Mouse (Mus musculus) cerebellum, adult 9-10 months (tissue): ENCODE results near the gene P2ry10.
"Not testable (repeated sequence)": the region's sequence is repeated elsewhere in the genome, so short reads cannot be mapped to it uniquely, and the experiment has no call there.

Experiments
- DNase-seq: peaks from one replicate; pipeline ENCODE4 v3.0.0; 2022

The P2ry10 gene

GRCm38 (mm10) chrX:107088177-107088576, at the start of gene P2ry10:
Gene P2ry10 (plus strand): TSS chrX:107088492.
- no peak for DNase-seq

DNA sequence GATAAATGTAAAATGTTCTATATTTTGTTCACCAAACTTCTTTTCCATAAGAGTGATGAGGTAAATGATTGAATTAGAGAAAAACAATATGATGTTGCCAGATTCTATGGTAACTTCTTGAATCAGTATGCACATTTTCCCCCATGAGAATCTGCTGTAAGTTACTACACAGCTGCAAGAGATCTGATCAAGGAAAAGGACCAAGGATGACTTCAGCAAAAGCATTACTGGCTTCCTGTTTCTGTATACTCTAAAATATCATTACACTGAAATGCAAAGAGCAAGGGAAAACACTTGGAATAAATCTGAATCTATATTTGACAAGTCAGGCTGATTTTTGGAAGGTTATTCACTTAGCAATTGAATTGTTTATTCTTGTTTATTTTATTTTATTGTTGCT, 49.1 kb upstream of the P2ry10 start:
- no peak for DNase-seq

- DNase-seq, result no peak
These were observed 48.7 kb upstream of the P2ry10 start for GRCm38 (mm10) chrX:107039635-107040034.

DNA sequence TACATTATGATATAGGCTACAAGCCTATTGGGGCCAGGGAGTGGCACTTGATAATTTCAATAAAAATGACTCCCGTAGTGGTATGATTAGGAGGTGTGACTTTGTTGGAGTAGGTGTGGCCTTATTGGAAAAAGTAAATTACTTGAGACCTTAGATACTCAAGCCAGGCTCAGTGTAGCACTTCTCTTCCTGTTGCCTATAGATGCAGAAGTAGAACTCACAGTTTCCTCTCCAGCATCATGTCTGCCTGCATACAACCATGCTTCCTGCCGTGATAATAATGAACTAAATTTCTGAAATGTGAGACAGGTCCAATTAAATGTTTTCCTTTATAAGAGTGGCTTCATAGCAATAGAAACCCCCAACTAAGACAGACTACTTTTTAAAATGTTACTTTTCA, 45.9 kb upstream of the P2ry10 start:
- DNase-seq, result no peak

GRCm38 (mm10) chrX:107083407-107083806, 4.9 kb upstream of the P2ry10 start:
- DNase-seq, result not testable (repeated sequence)

DNA sequence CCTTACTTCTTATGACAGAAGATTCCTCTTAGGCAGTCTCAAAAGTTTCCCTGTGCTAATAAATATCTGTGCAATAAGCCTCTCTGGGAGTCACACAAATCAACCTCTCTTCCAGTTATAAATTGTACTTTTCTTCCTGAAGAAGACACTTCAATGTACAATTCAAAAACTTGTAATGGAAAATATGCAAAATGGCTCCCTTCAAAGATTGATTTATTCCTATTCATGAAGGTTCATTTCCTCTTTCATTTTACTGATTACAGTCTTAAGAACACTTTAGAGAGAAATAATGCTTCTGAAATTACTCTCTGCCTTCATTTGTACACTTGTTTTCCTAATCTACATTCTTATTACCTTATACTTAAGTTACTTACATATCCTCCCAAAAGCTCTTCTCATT, 4.0 kb upstream of the P2ry10 start:
- no peak for DNase-seq

- no peak for DNase-seq
These were observed 839 bp downstream of the P2ry10 start for GRCm38 (mm10) chrX:107089131-107089530.

- DNase-seq, result no peak
These were observed 1.6 kb downstream of the P2ry10 start for GRCm38 (mm10) chrX:107089930-107090329.

- DNase-seq, result no peak
These were observed 7.3 kb downstream of the P2ry10 start for GRCm38 (mm10) chrX:107095633-107096032.

DNA sequence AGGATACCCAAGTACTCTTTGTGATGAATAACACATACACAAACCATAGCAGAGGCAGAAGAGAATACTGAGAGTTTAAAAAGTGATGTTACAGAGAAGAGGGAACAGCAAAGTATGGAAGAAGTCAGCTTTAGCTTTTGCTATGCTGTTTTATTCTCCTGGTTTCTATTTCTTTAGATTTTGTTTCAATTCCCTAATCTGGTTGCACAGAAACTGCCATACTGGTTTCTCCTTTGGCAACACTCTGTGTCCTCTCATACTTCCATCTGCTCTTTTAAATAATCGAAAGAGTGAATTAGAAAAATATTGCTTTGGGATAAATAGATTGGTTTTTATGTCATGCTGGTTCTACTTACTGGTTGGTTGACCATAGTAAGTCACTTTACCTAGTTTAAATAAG, 28.0 kb downstream of the P2ry10 start:
- no peak for DNase-seq

DNA sequence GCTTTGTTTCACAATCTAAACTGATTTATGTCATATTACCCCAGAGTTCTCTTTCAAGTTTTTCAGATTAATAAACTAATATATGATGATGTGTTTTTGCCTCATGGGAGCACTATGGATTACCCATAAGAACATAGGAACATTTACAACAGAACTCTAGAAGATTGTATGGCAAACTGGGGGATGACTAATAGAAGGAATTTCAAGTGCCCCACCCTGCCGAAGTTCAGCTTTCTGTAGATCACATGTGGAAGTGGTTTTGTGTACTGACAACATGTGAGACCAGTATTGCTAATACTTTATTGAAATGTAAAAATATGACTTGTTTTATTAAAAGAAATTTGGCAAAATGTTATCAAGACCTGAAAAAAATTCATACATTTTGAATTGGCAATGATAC, 28.7 kb downstream of the P2ry10 start:
- no peak for DNase-seq

DNA sequence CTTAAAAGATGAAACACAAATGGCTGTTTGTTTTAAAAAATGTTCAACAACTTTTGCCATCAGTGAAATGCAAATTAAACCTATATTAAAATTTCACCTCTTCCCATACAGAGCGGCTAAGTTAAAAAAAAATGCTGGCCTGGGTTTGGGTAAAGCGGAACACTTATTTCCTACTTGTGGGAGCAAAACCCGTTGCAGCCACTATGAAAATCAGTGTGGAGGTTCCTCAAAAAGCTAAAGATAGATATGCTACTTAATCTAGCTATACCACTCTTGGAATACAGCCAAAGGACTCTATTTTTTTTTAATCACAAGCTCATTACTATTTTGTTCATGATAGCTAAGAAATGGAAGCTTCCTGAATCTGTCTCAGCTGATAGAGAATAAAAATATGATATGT, 54.9 kb downstream of the P2ry10 start:
- no peak for DNase-seq

GRCm38 (mm10) chrX:107143930-107144329, 55.6 kb downstream of the P2ry10 start:
- DNase-seq, result no peak

DNA sequence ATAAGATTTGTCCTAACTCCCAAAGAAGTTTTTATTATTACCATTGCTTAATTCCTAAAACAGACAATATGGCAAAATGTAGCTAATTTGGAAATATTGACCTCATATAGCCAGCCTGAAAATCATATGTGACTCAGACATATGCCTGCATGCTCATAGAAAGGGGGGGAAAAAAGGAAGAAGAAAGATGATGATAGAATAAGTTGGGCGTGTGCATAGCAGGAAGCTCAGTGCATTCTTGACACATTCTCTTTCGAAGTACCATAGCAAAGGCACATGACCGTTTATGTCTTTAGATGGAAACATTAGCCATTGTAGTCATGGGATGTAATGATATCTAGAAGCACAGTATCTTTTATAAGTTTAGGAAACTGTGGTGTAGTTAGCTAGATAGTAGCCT, 60.4 kb downstream of the P2ry10 start, which contains the start of gene P2ry10b:
P2ry10b (plus strand) TSS at position 247 of the 400 bp plus-strand sequence.
- DNase-seq, result no peak

- DNase-seq, result no peak
These were observed 61.2 kb downstream of the P2ry10 start for GRCm38 (mm10) chrX:107149391-107149993.

- DNase-seq, result no peak
These were observed 61.7 kb downstream of the P2ry10 start for GRCm38 (mm10) chrX:107150027-107150426.

GRCm38 (mm10) chrX:107150752-107151515, 62.6 kb downstream of the P2ry10 start:
- no peak for DNase-seq
